Mouse (Mus musculus): ENCODE data around the gene Mymx. TPM values are rescaled to one million over a fixed set of nuclear protein-coding genes. Genes with fewer than 3 reads are reported as not detected.

The Mymx gene
- not detected in 4 replicates for total RNA-seq (2023)

DNA sequence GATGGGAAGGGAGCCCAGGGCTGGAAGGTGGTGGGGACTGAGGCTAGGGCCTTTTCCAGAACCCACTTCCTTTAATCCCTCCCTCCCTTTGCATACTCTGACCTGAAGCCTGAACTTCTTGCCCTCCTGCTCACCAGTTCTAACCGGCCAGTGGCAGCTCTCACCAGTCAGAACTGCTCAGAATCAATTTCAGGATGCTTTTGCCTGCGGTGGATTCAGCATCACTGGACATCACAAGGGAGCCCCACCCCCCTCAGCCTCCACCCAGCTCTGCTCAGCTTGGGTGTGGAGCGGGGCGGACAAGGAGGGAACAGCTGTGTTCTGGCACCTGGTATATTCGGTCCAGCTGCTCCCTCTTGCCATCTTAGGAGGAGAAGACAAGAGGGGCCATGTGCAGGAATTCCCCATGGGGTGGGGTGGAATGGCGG lies at the start of gene Mymx:
Gene Mymx (minus strand): TSS at position 226 of the 428 bp plus-strand sequence.

DNA sequence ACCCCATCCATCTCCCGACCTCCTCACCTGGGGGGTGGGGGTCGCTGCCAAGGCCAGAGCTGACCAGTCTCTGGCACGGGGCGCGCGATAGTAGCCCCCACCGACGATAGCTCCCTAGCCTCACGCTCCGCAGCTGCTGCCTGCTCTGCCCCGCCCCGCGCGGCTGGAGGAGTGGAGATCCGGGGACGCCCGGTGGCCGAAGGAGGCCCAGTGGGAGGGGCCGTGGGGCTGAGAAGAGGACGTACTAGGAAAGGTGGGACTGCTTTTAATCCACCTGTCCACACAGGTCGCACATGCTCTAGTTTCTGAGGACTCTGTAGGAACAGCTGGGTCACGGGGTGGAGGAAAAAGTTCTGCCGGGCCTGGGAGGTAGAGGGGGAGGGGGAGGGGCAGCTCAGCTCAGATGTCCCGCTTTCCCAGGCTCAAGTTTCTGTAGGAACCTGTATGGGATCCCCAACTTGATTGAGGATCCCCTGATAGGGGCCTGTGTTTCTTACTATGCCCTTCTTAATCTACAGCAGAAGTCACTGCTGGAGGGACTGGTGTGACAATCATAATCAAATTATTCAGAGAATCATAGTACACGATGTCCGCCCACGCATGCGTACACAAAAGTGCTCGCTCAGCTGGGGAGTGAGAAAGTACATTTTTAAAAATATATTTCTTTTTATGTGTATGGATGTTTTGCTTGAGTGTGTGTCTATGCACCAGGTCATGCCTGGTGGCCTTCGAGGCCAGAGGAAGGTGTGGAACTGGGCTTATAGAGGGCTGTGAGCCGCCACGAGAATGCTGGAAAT lies 2.3 kb downstream of the Mymx start, which contains the start of gene Slc29a1:
Gene Slc29a1 (minus strand): TSS at position 161 of the 797 bp plus-strand sequence.

GRCm38 (mm10) chr17:45573087-45573779 lies 28.7 kb downstream of the Mymx start, which contains the start of gene Hsp90ab1:
Gene Hsp90ab1, minus strand, starts transcription at chr17:45573271.

DNA sequence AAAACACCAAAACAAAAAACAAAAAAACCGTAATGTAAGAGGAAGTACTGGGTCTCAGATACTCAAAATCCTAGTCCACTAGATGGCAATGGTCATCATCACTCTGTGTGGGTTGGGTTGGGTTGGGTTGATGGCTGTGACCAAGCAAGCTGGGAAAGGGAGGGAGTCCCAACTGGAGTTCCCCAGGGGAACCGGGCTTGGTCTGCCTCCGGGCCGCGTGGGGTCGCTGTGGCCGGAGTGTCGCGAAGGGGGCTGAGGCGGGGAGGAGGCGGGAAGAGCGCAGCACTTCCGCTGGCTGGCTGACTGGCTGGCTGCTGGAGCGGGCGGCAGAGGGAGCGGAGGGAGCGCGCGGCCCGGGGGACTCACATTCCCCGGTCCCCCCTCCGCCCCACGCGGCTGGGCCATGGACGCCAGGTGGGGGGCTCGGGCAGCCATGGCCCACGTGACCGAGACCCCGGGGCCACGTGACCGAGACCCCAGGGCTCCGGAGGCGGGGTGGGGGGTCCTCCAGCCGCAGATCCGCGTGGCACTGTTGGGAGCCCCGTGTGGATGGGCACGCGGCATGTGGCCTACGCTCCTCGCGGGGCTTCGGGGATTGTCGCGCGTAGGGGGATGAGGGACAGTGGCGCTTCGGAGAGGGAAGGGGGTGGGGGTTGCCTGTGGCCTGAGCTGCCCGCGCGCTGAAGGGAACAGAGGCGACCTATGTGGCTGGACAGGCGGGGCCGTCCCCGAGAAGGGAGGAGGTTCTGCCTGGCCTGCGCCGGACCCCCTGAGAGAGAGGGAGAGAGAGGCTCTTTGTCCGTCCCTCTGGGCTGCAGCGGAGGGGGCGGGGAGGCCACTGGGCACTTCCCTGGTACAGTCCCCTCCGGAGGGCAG lies 38.0 kb downstream of the Mymx start, which contains the start of gene Slc35b2:
Gene Slc35b2 (plus strand): TSS at position 220 of the 876 bp plus-strand sequence.

DNA sequence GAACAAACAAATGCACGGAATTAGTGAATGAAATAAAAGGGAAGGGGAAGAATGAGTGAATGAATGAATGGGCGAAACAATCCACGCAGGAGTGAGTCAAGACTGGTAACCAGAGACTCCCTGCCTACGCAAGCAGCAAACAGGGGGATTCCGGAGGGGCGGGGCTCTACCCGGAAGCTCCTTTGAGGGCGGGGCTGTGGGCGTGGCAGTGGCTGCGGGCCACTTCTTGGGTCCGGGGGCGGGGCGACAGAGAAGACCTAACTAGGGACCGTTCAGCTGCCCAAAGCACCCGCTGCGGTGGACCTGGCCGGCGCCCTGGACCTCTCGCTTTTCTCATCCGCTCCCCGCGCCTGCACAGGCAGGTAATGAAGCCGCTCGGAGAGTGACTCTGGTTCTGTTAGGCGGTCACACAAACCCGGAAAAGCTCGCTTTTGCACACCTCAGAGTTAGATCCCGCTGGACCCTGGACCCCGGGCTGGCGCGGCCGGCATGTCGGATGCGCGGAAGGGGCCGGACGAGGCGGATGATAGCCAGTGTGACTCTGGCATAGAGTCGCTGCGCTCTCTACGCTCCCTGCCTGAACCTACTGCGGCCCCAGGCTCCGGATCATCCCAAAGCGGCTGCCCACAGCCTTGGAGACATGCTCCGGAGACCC lies 46.3 kb downstream of the Mymx start, which contains the start of gene Nfkbie:
Gene Nfkbie (plus strand): TSS at position 252 of the 655 bp plus-strand sequence.

Other genes with a start within 250 kb of the Mymx start
- 87.1 to 94.5 TPM (median 93.3 TPM) in 4 replicates for gene Cdc5l, start 168.4 kb downstream of the Mymx start, total RNA-seq (2023)
- not detected in 4 replicates for gene Spats1, start 126.7 kb downstream of the Mymx start, total RNA-seq (2023)
- 16.4 to 24.4 TPM (median 20.2 TPM) in 4 replicates for gene Aars2, start 95.3 kb downstream of the Mymx start, total RNA-seq (2023)
- gene Tcte1, start 78.7 kb downstream of the Mymx start, total RNA-seq (2023): not detected in 4 replicates
- gene Tmem151b, start 52.4 kb downstream of the Mymx start, total RNA-seq (2023): 0.48 to 0.82 TPM (median 0.65 TPM) in 4 replicates
- 164 to 171 TPM (median 167 TPM) in 4 replicates for gene Nfkbie, start 46.4 kb downstream of the Mymx start, total RNA-seq (2023)
- gene Slc35b2, start 38.2 kb downstream of the Mymx start, total RNA-seq (2023): 57.9 to 79.1 TPM (median 60.5 TPM) in 4 replicates
- gene Hsp90ab1, start 28.8 kb downstream of the Mymx start, total RNA-seq (2023): 1,053 to 1,253 TPM (median 1,109 TPM) in 4 replicates
- 17.7 to 23.0 TPM (median 19.6 TPM) in 4 replicates for gene Slc29a1, start 2.5 kb downstream of the Mymx start, total RNA-seq (2023)
- 0.89 TPM in 1 of 4 replicates, not detected in the others for gene Capn11, start 57.2 kb upstream of the Mymx start, total RNA-seq (2023)
- gene Mrpl14, start 84.2 kb upstream of the Mymx start, total RNA-seq (2023): 21.1 to 26.4 TPM (median 24.9 TPM) in 4 replicates
- gene Tmem63b, start 84.8 kb upstream of the Mymx start, total RNA-seq (2023): 24.9 to 36.0 TPM (median 29.8 TPM) in 4 replicates
- not detected in 4 replicates for gene 1600014C23Rik, start 131.7 kb upstream of the Mymx start, total RNA-seq (2023)